Mouse (Mus musculus) MEL (cell line): ENCODE results near the gene Jarid2. TPM values are rescaled to one million over a fixed set of nuclear protein-coding genes. Genes with fewer than 3 reads are reported as not detected.

Experiments used
- DNase-seq: peaks from one replicate; pipeline ENCODE4 v3.0.0; 2011; ENCODE audit warnings: low read depth, low spot score
- H3K27ac ChIP-seq: 2 replicates; pipeline ENCODE4 v1.5.1; 2012; ENCODE audit warnings: low read depth, mild to moderate bottlenecking, control low read depth, low read length, moderate library complexity; ENCODE audit not compliant: control insufficient read depth
- H3K27me3 ChIP-seq, 2 experiments: fragments of 150-350 bp in 1 of 2; sonication (generic) in 1 of 2; 2 replicates each; pipeline ENCODE4 v1.6.1; 2012; ENCODE audit warnings: low read length in 2 of 2, mild to moderate bottlenecking in 2 of 2, improper control_type of control experiment in 1 of 2, moderate library complexity in 1 of 2; ENCODE audit not compliant: insufficient read depth in 2 of 2, control insufficient read depth in 1 of 2
- H3K36me3 ChIP-seq, 2 experiments: 2 replicates each; pipeline ENCODE4 v1.6.1; 2012 to 2014; ENCODE audit warnings: low read length in 2 of 2, improper control_type of control experiment in 1 of 2, inconsistent platforms in 1 of 2, mild to moderate bottlenecking in 1 of 2; ENCODE audit not compliant: insufficient read depth in 2 of 2, control insufficient read depth in 1 of 2
- H3K4me1 ChIP-seq, 2 experiments: fragments of 150-350 bp in 1 of 2; sonication (generic) in 1 of 2; 2 replicates each; pipeline ENCODE4 v1.6.1; 2012; ENCODE audit warnings: low read length in 2 of 2, improper control_type of control experiment in 1 of 2, mild to moderate bottlenecking in 1 of 2; ENCODE audit not compliant: insufficient read depth in 2 of 2, control insufficient read depth in 1 of 2
- H3K4me3 ChIP-seq, 2 experiments: fragments of 150-350 bp in 1 of 2; sonication (generic) in 1 of 2; 2 replicates each; pipeline ENCODE4 v1.5.1; 2012; ENCODE audit warnings: low read depth in 2 of 2, low read length in 2 of 2, mild to moderate bottlenecking in 2 of 2, moderate library complexity in 2 of 2, control low read depth in 1 of 2, improper control_type of control experiment in 1 of 2; ENCODE audit not compliant: control insufficient read depth in 1 of 2, insufficient read depth in 1 of 2
- H3K79me2 ChIP-seq: 2 replicates; pipeline ENCODE4 v1.6.1; 2012; ENCODE audit warnings: mild to moderate bottlenecking, low read length, moderate library complexity; ENCODE audit not compliant: control insufficient read depth, poor library complexity, insufficient read depth
- H3K9ac ChIP-seq: 2 replicates; pipeline ENCODE4 v1.6.1; 2012; ENCODE audit warnings: low read depth, mild to moderate bottlenecking, control low read depth, low read length, moderate library complexity; ENCODE audit not compliant: control insufficient read depth, poor library complexity, severe bottlenecking
- H3K9me3 ChIP-seq: fragments of 150-350 bp; sonication (generic); replicated peaks from 2 replicates; pipeline ENCODE4 v1.6.1; 2012; ENCODE audit warnings: mild to moderate bottlenecking, low read length, improper control_type of control experiment, moderate library complexity; ENCODE audit not compliant: insufficient read depth
- CHD1 ChIP-seq: IDR thresholded peaks from 2 replicates; pipeline ENCODE4 v1.6.1; 2012; ENCODE audit warnings: low read depth, mild to moderate bottlenecking, inconsistent platforms, low read length, improper control_type of control experiment
- EP300 ChIP-seq, 2 experiments: IDR thresholded peaks; 2 replicates each; pipeline ENCODE4 v1.6.1; 2011; ENCODE audit warnings: improper control_type of control experiment in 2 of 2, low read length in 2 of 2, low read depth in 1 of 2, mild to moderate bottlenecking in 1 of 2
- ETS1 ChIP-seq: IDR thresholded peaks from 2 replicates; pipeline ENCODE4 v1.6.1; 2012; ENCODE audit warnings: low read depth, mild to moderate bottlenecking, inconsistent platforms, low read length, improper control_type of control experiment, moderate library complexity
- GABPA ChIP-seq: IDR thresholded peaks from 2 replicates; pipeline ENCODE4 v1.6.1; 2012; ENCODE audit warnings: low read depth, mild to moderate bottlenecking, inconsistent platforms, low read length, improper control_type of control experiment, moderate library complexity
- HCFC1 ChIP-seq: IDR thresholded peaks from 2 replicates; pipeline ENCODE4 v1.6.1; 2012; ENCODE audit warnings: low read depth, mild to moderate bottlenecking, inconsistent platforms, low read length, improper control_type of control experiment, moderate library complexity
- KAT2A ChIP-seq: conservative IDR thresholded peaks from 2 replicates; pipeline ENCODE4 v1.6.1; 2012; ENCODE audit warnings: low read depth, low read length, improper control_type of control experiment, inconsistent platforms
- MAZ ChIP-seq: IDR thresholded peaks from 2 replicates; pipeline ENCODE4 v1.6.1; 2012; ENCODE audit warnings: low read depth, mild to moderate bottlenecking, inconsistent platforms, low read length, improper control_type of control experiment
- NRF1 ChIP-seq: IDR thresholded peaks from 2 replicates; pipeline ENCODE4 v1.6.1; 2014; ENCODE audit warnings: low read depth, mild to moderate bottlenecking, inconsistent platforms, low read length, improper control_type of control experiment, moderate library complexity; ENCODE audit not compliant: poor library complexity, insufficient read depth, severe bottlenecking
- SMC3 ChIP-seq: IDR thresholded peaks from 2 replicates; pipeline ENCODE4 v1.6.1; 2011; ENCODE audit warnings: low read depth, low read length, improper control_type of control experiment
- TAL1 ChIP-seq: IDR thresholded peaks from 2 replicates; pipeline ENCODE4 v1.6.1; 2012; ENCODE audit warnings: mild to moderate bottlenecking, inconsistent platforms, low read length, moderate library complexity, mixed read lengths
- TBP ChIP-seq: IDR thresholded peaks from 2 replicates; pipeline ENCODE4 v1.8.0; 2011; ENCODE audit warnings: low read depth, low read length, improper control_type of control experiment
- TCF12 ChIP-seq: IDR thresholded peaks from 2 replicates; pipeline ENCODE4 v1.6.1; 2014; ENCODE audit warnings: low read depth, mild to moderate bottlenecking, inconsistent platforms, low read length, improper control_type of control experiment, moderate library complexity
- USF1 ChIP-seq: IDR thresholded peaks from 2 replicates; pipeline ENCODE4 v1.6.1; 2014; ENCODE audit warnings: low read depth, mild to moderate bottlenecking, inconsistent platforms, low read length, improper control_type of control experiment, moderate library complexity
- ZKSCAN1 ChIP-seq: IDR thresholded peaks from 2 replicates; pipeline ENCODE4 v1.6.1; 2012; ENCODE audit warnings: low read depth, mild to moderate bottlenecking, inconsistent platforms, low read length, improper control_type of control experiment, moderate library complexity
- ZNF384 ChIP-seq: IDR thresholded peaks from 2 replicates; pipeline ENCODE4 v1.6.1; 2012; ENCODE audit warnings: low read depth, mild to moderate bottlenecking, inconsistent platforms, low read length, improper control_type of control experiment
- polyA plus RNA-seq, 2 experiments: library from polyadenylated mRNA; stranded (reverse) in 1 of 2; unstranded in 1 of 2; fragments of >175 nt in 1 of 2; fragments of >200 nt in 1 of 2; gene quantifications; 2 replicates each; pipeline versions ENCODE4 v1.2.1 to v1.2.4; 2012; ENCODE audit warnings: low replicate concordance in 2 of 2, low read depth in 1 of 2; ENCODE audit not compliant: insufficient read length in 2 of 2, insufficient read depth in 1 of 2, missing spikeins in 1 of 2
- total RNA-seq: library from RNA; depleted of rRNA; stranded (reverse); fragments of 300-350 nt; gene quantifications from 2 replicates; pipeline ENCODE4 v1.2.3, GENCODE M21; 2012

Gene Jarid2
- total and polyA plus RNA-seq, 3 experiments: 5.4 to 76.5 (median 21.2) TPM

- H3K36me3 ChIP-seq: peaks cover 0 to 9% of the 10 kb centered on the region in 2 experiments; a peak in 2 of 4 replicates
- DNase-seq: peak; percentile 56
- H3K9ac ChIP-seq: peak overlapping the region; percentile 53
- TF ChIP-seq TCF12: peak; percentile 47; the same call in 1 of the 2 replicates
- peak; percentile 73 for TF ChIP-seq ZNF384
- 0 out of 2 replicates have a peak, but pooled peaks have one; percentile 17 for TF ChIP-seq HCFC1
- no peak for TF ChIP-seq KAT2A
- TF ChIP-seq SMC3: no peak
- no peak for TF ChIP-seq GABPA
- TF ChIP-seq ETS1: peak; percentile 34; the same call in 1 of the 2 replicates
- no peak for TF ChIP-seq USF1
- 0 out of 2 replicates have a peak, but pooled peaks have one; percentile 3 for TF ChIP-seq TAL1
- TF ChIP-seq TBP: peak; percentile 50
- peak in 1 of 2 experiments; percentile 50; a peak in 1 of 4 replicates for TF ChIP-seq EP300 (IDR thresholded peaks at IDR 0.05; ENCODE audit: low read depth in 1 of 2, low read length in 2 of 2)
- TF ChIP-seq MAZ: 0 out of 2 replicates have a peak, but pooled peaks have one; percentile 37
- H3K79me2 ChIP-seq: no peaks in the 10 kb centered on the region
- peak overlapping the region; percentile 18 to 53; a peak in 2 of 4 replicates for H3K4me3 ChIP-seq
- H3K27me3 ChIP-seq: no peaks in the 10 kb centered on the region
- H3K9me3 ChIP-seq: no peaks in the 10 kb centered on the region
- H3K4me1 ChIP-seq: peaks cover 8 to 15% of the 10 kb centered on the region in 2 experiments
- peak overlapping the region; percentile 31 for H3K27ac ChIP-seq
Observed at GRCm38 (mm10) chr13:44709747-44710480, 19.4 kb upstream of the Jarid2 start.

- Histone ChIP-seq H3K79me2 (no peaks in the 10 kb centered on the region), H3K4me3 (no peak overlapping the region), H3K9ac (no peak overlapping the region), H3K4me1 (peaks cover 8 to 15% of the 10 kb centered on the region in 2 experiments), H3K9me3 (no peaks in the 10 kb centered on the region), H3K27me3 (no peaks in the 10 kb centered on the region), H3K27ac (no peak overlapping the region), H3K36me3 (peaks cover 0 to 9% of the 10 kb centered on the region in 2 experiments; a peak in 2 of 4 replicates)
- DNase-seq: no peak
- TF ChIP-seq CHD1 (no peak), HCFC1 (no peak), NRF1 (no peak), ZKSCAN1 (no peak), KAT2A (no peak)
Observed at GRCm38 (mm10) chr13:44711062-44711461, 18.2 kb upstream of the Jarid2 start.
